Mouse (Mus musculus) embryonic facial prominence, embryonic 10.5 days (tissue): ENCODE measurements around the gene Mfsd4b1. TPM values are rescaled to one million over a fixed set of nuclear protein-coding genes. Genes with fewer than 3 reads are reported as not detected.

ENCODE experiments used
- polyA plus RNA-seq: library from polyadenylated mRNA; unstranded; fragments of >200 nt; fragmentation: Nextera tagmentation; extraction: Ambion mirVana; gene quantifications from 2 replicates; pipeline ENCODE4 v1.2.1, GENCODE M21; 2016

The Mfsd4b1 gene
- polyA plus RNA-seq, 1 experiment from 2014 or later, result 0.22 TPM

Other genes with a start within 250 kb of the Mfsd4b1 start
- gene Mfsd4b4, start 126.0 kb downstream of the Mfsd4b1 start, polyA plus RNA-seq, result 4.1 and 5.6 TPM in 2 replicates
- not detected in 2 replicates for gene Mfsd4b2, start 98.3 kb downstream of the Mfsd4b1 start, polyA plus RNA-seq
- gene Mfsd4b3, start 65.1 kb downstream of the Mfsd4b1 start, polyA plus RNA-seq, result not detected in 2 replicates
- not detected in 2 replicates for gene Mfsd4b5, start 38.6 kb downstream of the Mfsd4b1 start, polyA plus RNA-seq
- gene Slc16a10, start 117.0 kb upstream of the Mfsd4b1 start, polyA plus RNA-seq, result 6.0 and 7.8 TPM in 2 replicates
- 79.1 and 89.3 TPM in 2 replicates for gene Rpf2, start 221.8 kb upstream of the Mfsd4b1 start, polyA plus RNA-seq
- 171 and 172 TPM in 2 replicates for gene Gtf3c6, start 232.8 kb upstream of the Mfsd4b1 start, polyA plus RNA-seq